Mouse (Mus musculus) testis, adult 2 months (tissue): Measurements from ENCODE around the gene Gfpt1.

Experiments
- CTCF ChIP-seq: fragments of 200-500 bp; IDR thresholded peaks from 2 replicates; pipeline ENCODE4 v1.5.1; 2012; ENCODE audit warnings: low read depth, mild to moderate bottlenecking, inconsistent platforms, low read length, moderate library complexity; ENCODE audit not compliant: control insufficient read depth, insufficient read depth, insufficient replicate concordance
- POLR2A ChIP-seq: fragments of 200-500 bp; IDR thresholded peaks from 2 replicates; pipeline ENCODE4 v1.6.1; 2012; ENCODE audit warnings: low read depth, mild to moderate bottlenecking, inconsistent platforms, low read length, moderate library complexity; ENCODE audit not compliant: control insufficient read depth

DNA sequence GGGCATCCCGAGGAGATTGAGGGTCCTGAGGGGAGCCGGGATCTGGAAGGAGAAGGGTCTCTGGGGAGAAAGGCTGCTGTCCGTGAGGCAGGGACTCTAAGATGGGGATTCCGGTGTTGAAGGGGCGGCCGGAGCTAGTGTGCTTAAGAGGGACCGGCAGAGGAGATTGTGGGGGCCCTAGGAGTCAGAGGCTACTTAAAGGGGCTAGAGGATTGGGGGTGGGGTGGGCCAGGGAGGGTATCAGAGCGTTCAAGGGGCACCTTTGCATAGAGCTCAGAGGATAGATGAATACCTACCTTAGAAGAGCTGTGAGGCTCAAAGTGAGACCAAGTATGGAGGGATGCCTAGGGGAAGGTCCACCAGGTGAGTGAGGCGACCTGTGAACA lies 478 bp downstream of the Gfpt1 start:
- TF ChIP-seq POLR2A (no peak), CTCF (no peak)
